Mouse (Mus musculus) retina, embryonic 14.5 days (tissue): ENCODE data around the gene Larp4.

Source experiments
- DNase-seq: peaks from one replicate; pipeline ENCODE4 v3.0.0-alpha.2; 2015; ENCODE audit warnings: low spot score

The Larp4 gene

GRCm38 (mm10) chr15:100004677-100005273, 34.9 kb downstream of the Larp4 start:
- no peak for DNase-seq

DNA sequence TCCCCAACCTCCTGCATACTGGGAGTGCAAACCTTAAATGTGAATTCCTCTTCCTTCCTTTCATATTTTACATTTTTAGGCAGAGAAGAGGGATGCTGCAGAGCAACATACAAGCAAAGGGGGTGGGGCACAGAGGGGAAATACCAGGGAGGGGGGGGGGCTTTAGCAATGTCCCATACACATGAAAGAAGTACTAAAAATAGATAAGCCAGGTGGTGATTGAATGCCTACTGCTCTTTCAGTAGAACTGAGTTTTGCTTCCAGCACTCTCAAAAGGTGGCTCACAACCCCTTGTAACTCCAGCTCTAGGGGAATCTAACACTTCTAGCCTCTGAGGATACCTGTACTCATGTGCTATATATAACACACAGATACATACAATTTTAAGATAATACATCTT, 36.3 kb downstream of the Larp4 start:
- no peak for DNase-seq

DNA sequence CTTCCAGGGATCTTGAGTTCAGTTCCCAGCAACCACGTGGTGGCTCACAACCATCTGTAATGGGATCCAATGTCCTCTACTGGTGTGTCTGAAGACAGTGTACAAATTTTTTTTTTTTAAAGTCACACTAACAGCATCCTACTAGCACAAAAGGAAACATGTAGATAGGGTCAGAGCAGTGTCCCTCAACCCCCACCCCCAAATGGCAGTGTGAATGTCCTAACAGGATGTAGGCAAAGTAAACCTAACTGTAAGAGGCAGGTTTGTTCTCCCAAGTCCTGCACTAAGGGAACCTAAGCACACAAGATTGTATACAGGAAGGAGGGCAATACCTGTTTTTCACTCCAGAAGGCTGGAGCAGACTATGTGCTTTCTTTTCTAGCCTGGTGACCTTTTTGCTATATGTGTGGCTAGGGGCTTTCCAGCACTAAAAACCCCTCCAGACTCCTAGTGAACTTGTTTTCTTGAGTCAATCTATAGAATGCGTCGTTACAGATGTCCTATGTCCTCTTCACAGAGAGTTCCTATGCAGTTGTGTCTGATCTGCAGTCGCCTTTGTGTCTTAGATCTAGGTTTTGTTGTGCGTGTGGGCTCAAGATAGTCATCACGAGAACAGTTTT, 48.5 kb downstream of the Larp4 start:
- no peak for DNase-seq

DNA sequence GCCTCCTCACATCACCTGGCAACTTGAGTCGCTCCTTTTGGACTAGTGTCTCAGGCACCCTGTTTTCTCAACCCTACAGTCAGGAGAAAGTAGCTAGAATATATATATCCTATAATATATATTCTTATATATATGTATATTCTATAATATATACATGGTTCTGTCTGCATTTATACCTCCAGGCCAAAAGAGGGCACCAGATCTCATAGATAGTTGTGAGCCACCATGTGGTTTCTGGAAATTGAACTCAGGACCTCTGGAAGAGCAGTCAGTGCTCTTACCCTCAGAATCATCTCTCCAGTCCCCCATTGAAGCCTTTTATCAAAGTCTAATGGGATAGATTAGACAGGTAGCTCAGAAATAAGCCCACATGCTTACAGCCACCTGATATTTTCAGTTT, 51.3 kb downstream of the Larp4 start:
- no peak for DNase-seq

DNA sequence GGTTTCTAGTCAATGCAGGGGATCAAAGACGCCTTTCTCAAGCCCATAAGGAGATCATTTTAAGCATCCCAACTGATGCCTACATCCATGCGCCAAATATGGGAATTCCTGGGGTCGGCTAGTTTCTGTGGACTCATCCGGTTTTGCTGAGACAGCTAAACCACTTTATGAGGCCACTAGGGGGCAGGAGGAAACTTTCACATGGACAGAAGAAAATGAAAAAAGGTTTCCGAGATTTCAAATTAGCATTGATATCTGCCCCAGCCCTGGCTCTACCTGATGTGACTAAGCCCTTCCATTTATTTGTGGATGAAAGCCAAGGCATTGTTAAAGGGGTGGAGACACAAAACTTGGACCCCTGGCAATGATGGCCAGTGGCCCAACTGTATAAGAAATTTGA, 53.1 kb downstream of the Larp4 start:
- DNase-seq: peak; percentile 82

DNA sequence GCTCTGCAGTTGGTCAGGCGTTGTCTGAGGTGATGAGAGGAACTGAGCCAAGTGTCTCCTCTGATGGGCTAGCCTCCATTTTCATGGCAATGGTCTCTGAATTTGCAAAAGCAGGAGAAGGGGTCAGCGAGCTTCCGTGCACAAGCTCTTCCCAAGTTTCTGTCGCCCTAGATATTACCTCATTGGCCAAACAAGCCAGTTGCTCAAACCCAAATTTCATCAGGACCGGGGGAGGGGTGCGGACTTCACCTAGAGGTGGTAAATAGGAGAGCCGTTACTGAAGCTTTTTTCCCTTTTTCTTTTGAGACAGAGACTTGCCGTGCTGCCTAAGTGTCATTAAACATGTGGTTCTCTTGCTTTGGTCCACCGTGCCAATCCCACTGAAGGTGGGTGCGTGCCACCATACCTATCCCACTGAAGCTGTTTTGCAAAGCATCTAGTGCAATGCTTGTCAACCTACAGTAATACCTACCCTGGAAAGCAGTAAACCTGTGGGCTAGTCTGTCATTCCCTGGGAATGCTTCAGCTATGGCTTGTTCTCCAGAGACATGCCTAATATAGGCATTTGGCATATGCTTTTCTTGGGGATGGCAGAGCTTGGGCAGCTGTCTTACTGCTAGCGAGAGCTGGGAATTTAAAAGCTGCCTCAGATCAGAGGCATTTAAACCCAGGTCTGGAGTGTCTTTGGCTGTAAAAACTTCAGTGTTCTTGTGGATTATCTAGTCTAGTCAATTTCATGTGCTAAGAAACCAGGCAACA, 55.4 kb downstream of the Larp4 start:
- DNase-seq: no peak

DNA sequence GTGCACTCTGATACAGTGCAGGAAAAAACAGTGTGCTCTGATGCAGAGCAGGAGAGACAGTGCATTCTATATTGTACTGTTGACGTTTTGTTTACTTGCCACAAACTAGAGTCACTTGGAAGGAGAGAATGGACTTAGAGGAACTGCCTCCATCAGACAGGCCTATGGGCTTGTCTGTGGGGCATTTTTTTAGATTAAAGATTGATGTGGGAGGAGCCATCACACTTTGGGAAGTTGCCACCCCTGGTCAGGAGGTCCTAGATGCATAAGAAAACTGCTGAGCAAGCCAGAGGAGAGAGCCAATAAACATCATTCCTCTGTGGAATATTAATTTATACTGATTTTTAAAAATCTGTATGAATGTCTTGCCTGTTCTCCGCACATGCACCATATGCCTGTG, 58.3 kb downstream of the Larp4 start:
- DNase-seq: no peak

DNA sequence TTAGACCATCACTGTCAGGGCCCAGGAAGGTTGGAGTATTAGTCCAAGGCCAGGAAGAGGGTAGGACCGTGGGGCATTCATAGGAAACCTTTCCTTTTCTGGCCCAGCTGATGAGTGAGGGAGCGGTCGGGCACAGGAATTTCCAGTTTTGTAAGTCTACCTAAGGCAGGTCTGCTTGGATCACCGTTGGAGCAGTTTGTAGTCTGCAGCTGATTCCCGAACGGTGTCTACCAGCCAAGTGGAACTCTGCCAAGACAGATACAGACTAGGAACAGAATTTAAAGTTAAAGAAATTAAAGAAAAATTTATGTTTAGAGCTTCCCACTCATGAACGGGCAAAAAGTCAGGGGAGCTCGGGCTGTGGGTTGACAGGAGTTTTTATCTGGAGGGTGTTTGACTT, 59.6 kb downstream of the Larp4 start:
- no peak for DNase-seq

DNA sequence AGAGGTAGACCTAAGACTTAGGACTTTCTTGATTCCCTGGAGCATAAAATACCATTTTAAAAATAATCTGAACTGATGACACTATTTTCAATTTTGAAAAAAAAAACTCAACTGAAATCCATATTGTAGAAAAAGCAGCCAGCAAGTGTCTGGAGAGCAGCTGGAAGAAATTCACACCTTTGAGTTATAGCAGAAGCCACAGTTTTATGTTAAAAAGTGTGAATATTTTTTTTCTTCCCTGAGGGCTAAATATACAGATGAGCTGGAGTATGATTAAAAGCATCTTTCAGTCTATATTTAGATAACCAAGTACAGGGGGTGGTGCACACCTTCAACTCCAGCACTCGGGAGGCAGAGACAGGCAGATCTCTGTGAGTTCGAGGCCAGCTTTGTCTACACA, 60.0 kb downstream of the Larp4 start:
- DNase-seq: no peak

DNA sequence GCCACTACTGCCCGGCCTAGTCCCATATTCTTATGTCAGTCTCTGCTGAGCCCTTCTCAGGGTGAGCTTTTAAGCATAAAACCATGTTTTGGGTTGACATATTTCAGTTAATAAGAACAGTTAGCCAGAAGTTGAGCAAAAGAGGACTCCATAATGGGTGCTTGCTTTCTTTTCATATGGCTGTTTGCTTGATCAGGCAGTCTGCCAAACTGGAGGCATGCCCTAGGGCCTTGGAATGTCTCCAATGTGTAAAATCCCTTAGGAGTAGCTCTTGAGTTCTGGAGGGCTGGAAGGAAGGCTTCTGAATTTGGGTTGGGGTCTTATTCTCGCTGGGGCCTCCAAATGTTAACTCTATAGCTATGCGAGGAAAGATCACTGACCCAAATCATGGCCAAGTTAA, 62.7 kb downstream of the Larp4 start:
- no peak for DNase-seq

DNA sequence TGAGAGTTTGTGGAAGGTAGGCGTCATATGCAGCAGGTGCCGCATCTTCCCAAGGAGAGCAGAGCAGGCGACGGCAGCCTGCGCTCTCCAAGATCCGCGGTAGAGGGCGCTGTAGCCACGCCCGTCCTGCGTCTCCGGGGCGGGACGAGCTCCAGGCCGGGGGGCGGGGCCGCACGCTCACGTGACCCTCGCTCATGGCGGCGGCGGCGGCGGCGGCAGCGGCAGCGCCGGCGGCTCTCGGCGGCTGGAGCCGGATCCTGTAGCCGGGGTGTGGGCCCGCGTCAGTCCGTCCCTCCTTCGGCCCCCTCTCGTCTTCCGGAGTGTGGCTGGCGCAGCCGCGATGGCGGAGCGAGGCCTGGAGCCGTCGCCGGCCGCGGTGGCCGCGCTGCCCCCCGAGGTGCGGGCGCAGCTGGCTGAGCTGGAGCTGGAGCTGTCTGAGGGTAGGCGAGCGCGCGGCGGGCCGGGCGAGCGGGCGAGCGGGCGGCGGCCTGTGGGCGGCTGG, 68.7 kb downstream of the Larp4 start, which contains the start of gene Dip2b:
Dip2b (plus strand) TSS at position 195 of the 502 bp plus-strand sequence.
- DNase-seq: peak; percentile 99

DNA sequence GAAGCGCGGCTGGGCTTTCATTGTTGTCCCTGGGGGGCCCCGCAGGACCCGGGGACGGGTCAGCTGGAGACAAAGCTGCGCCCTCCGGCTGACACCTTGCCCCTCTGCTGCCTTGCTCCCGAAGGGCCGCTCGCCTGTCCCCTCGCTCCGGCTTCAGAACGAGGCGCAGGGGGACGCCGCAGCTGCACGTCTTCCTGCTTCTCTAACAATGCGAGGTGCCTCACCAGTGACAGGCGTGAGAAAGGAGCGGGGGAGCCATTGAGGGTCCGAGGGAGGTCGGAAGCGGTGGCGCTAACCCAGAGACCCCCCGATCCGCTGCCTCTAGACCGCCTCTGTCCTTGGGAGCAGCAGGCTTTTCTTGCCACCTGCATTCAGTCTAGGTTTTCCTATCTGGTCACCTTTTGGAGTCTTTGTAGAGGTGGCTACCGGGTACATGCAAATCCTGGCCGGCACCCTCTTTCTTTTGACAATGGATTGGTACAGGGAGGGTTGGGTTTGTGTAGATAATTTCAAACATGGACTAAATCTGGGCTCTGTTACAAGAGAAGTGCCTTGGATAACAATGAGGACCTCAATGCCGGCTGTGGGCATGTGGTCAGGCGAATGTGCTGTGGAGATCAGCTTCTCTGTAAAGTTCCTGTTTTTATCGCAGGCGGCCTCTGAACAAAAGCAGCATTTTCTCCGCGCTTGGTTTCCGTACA, 69.3 kb downstream of the Larp4 start:
- DNase-seq: peak; percentile 72

- DNase-seq: peak; percentile 41
Measured at GRCm38 (mm10) chr15:100040541-100041266, 70.8 kb downstream of the Larp4 start.

- DNase-seq: peak; percentile 33
Measured at GRCm38 (mm10) chr15:100041267-100042047, 71.6 kb downstream of the Larp4 start.

- no peak for DNase-seq
Measured at GRCm38 (mm10) chr15:100042048-100042400, 72.2 kb downstream of the Larp4 start.

- no peak for DNase-seq
Measured at GRCm38 (mm10) chr15:100045576-100045975, 75.7 kb downstream of the Larp4 start.

- no peak for DNase-seq
Measured at GRCm38 (mm10) chr15:100049496-100050087, 79.7 kb downstream of the Larp4 start.

DNA sequence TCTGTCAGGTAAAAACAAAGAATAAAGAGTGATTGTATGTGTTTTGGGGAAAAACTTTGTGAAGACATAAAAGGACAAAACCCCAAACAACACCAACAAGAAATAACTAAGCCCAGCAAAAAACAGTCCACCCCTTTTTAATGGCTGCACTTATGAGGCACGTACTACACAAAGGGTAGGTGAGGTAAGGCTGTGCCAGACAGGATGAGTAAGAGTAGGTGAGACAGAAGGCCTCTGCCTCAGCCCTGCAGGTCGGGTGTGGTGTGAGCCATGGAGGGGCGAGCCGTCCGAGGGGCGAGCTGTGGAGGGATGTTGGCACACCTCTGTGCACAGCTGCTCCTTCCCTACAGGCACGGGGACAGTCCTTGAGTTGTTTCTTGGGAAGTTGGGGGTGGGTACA, 81.1 kb downstream of the Larp4 start:
- DNase-seq: no peak

DNA sequence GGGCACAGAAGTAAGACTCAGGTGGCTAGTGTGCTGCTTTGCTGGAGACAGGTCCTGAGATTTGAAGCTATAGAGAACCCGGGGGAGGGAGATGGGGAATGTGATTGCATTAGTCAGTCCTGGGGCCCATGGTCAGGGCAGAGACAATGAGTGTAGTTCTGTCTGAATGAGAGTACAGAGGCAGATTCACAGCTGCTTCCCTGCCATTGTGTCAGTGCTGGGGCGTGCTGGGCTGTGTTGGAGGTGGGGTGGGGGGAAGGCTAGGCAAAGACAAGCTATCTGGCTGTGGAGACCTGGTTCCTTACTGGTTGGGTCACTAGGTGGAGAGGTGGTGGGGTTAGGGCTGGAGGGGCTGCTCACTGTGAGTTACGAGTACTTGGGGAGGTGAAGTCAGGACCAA, 82.9 kb downstream of the Larp4 start:
- DNase-seq: peak; percentile 37

- DNase-seq: no peak
Measured at GRCm38 (mm10) chr15:100056397-100056908, 86.6 kb downstream of the Larp4 start.
